Mouse (Mus musculus) brain, embryonic 14.5 days (tissue): ENCODE measurements around the gene Brd3os. TPM values are rescaled to one million over a fixed set of nuclear protein-coding genes. Genes with fewer than 3 reads are reported as not detected.
A peak's percentile ranks its signal among the peaks of the same experiment; 100 is the strongest.

Source experiments
- DNase-seq: peaks from one replicate; pipeline ENCODE4 v3.0.0-alpha.2; 2011; ENCODE audit warnings: low read depth
- CTCF ChIP-seq: fragments of 200-500 bp; IDR thresholded peaks from 2 replicates; pipeline ENCODE4 v1.5.1; 2012; ENCODE audit warnings: inconsistent platforms, mild to moderate bottlenecking, moderate library complexity, borderline replicate concordance; ENCODE audit not compliant: insufficient read depth, insufficient read length; ENCODE audit errors: extremely low read depth
- POLR2A ChIP-seq: fragments of 200-500 bp; IDR thresholded peaks from 2 replicates; pipeline ENCODE4 v1.6.1; 2012; ENCODE audit warnings: mild to moderate bottlenecking, inconsistent platforms, borderline replicate concordance; ENCODE audit not compliant: poor library complexity, insufficient read depth, insufficient read length, severe bottlenecking; ENCODE audit errors: extremely low read depth
- polyA plus RNA-seq: library from polyadenylated mRNA; depleted of rRNA; stranded (reverse); fragments of >200 nt; gene quantifications from 2 replicates; pipeline ENCODE4 v1.2.3, GENCODE M21; 2012; rRNA removed

The Brd3os gene
- polyA plus RNA-seq: 31.5 and 33.8 TPM in 2 replicates

GRCm38 (mm10) chr2:27441767-27442707, at the start of gene Brd3os:
Brd3os (plus strand) TSS chr2:27442324.
- no peak for TF ChIP-seq CTCF
- TF ChIP-seq POLR2A: peak; percentile 67; the same call in 1 of the 2 replicates
- peak; percentile 100 for DNase-seq

GRCm38 (mm10) chr2:27394158-27394832, 47.8 kb upstream of the Brd3os start:
- TF ChIP-seq CTCF: no peak
- TF ChIP-seq POLR2A: no peak
- DNase-seq: peak; percentile 64

GRCm38 (mm10) chr2:27396656-27397440, 45.3 kb upstream of the Brd3os start:
- TF ChIP-seq POLR2A (no peak), CTCF (no peak)
- DNase-seq: peak; percentile 64

- TF ChIP-seq CTCF: no peak
- TF ChIP-seq POLR2A: no peak
- DNase-seq: no peak
Observed at GRCm38 (mm10) chr2:27400083-27400482, 42.0 kb upstream of the Brd3os start.

GRCm38 (mm10) chr2:27401544-27401943, 40.6 kb upstream of the Brd3os start:
- DNase-seq: no peak
- TF ChIP-seq POLR2A (no peak), CTCF (no peak)

GRCm38 (mm10) chr2:27404375-27405093, 37.6 kb upstream of the Brd3os start:
- DNase-seq: no peak
- TF ChIP-seq POLR2A (no peak), CTCF (no peak)

GRCm38 (mm10) chr2:27405094-27405884, 36.8 kb upstream of the Brd3os start:
- TF ChIP-seq POLR2A: no peak
- TF ChIP-seq CTCF: no peak

GRCm38 (mm10) chr2:27406928-27407327, 35.2 kb upstream of the Brd3os start:
- no peak for TF ChIP-seq POLR2A
- TF ChIP-seq CTCF: no peak
- DNase-seq: no peak

More at GRCm38 (mm10) chr2:27405094-27405884, 36.8 kb upstream of the Brd3os start:
- no peak for DNase-seq

GRCm38 (mm10) chr2:27408194-27408593, 33.9 kb upstream of the Brd3os start:
- no peak for TF ChIP-seq POLR2A
- TF ChIP-seq CTCF: no peak
- DNase-seq: no peak
